Comparison of ENCODE assay signal across 18 mouse cellular contexts in genomic region chr7:38204314-38204713, GRCm38 (mm10). TPM values are rescaled to one million over a fixed set of nuclear protein-coding genes. Genes with fewer than 3 reads are reported as not detected.
DNase-seq lines count a peak whose midpoint lies in the region; TF ChIP-seq lines count a peak whose summit lies in the region.
"Had no signal": no experiment of that assay in that cellular context is flagged by ENCODE, and none has a peak within 500 bp of the region (broad histone marks: within the 10 kb centered on the region; RNA-seq: fewer than 3 reads in every experiment).

No protein-coding gene starts in this region.

- no peak overlapping the region for H3K27ac ChIP-seq in layer of hippocampus, adult 2 months
- H3K27ac ChIP-seq: embryonic facial prominence, embryonic 15.5 days; forebrain, embryonic 15.5 days; heart, embryonic 13.5 days; hindbrain, embryonic 10.5 days; limb, embryonic 12.5 days; midbrain, embryonic 12.5 days had no signal

- TF ChIP-seq CTCF in layer of hippocampus, adult 2 months (conservative IDR thresholded peaks at IDR 0.05): peak; percentile 62

- no peak overlapping the region for H3K4me3 ChIP-seq in layer of hippocampus, adult 2 months
- H3K4me3 ChIP-seq: embryonic facial prominence, embryonic 15.5 days; forebrain, embryonic 15.5 days; heart, embryonic 13.5 days; hindbrain, embryonic 10.5 days; limb, embryonic 12.5 days; midbrain, embryonic 12.5 days had no signal

- no peak for DNase-seq in layer of hippocampus, adult 2 months (ENCODE audit: low spot score in 2 of 2)
- no peak for DNase-seq in layer of hippocampus, adult 9-10 months (ENCODE audit: low spot score)
- DNase-seq in thymus, postnatal 4 days: peak; percentile 63
- no peak for DNase-seq in thymus, postnatal 36 days
- DNase-seq in R1 (ENCODE audit: low read depth, low spot score): peak; percentile 73
- no peak for DNase-seq in right cerebral cortex, postnatal 36 days (ENCODE audit: low spot score in 2 of 2)
- no peak for DNase-seq in embryo, embryonic 10 days (ENCODE audit: low spot score)
- no peak for DNase-seq in Muller cell, postnatal 12 days (ENCODE audit: inconsistent ontology term)
- DNase-seq: adrenal gland, postnatal 10 days; cerebellum, adult 11 months; gastrocnemius, postnatal 10 days; lung, postnatal 10 days had no signal

RNA-seq across cellular contexts. Expression of gene 1600014C10Rik, which starts 21.3 kb away (rescaled TPM):
- total RNA-seq in layer of hippocampus, adult 2 months (2021): 10 to 100 TPM; 24.0 to 29.5 TPM

RNA-seq across cellular contexts. Expression of gene Plekhf1, which starts 23.5 kb away (rescaled TPM):
- total RNA-seq in layer of hippocampus, adult 2 months (2021): 1 to 10 TPM; 2.1 to 2.6 TPM

Comparison
In these comparisons a context has a peak if more than half of its experiments do, and no peak if none do; other contexts are left out.
1. DNase-seq: peak in thymus, postnatal 4 days (single experiment) and R1 (single experiment); none in layer of hippocampus, adult 2 months (0 of 2), layer of hippocampus, adult 9-10 months (single experiment), thymus, postnatal 36 days (0 of 2), right cerebral cortex, postnatal 36 days (0 of 2), embryo, embryonic 10 days (single experiment) and Muller cell, postnatal 12 days (single experiment).